ENCODE assay signal across 8 mouse cellular contexts in genomic region chr17:86169092-86169491, GRCm38 (mm10). TPM values are rescaled to one million over a fixed set of nuclear protein-coding genes. Genes with fewer than 3 reads are reported as not detected.
DNase-seq lines count a peak whose midpoint lies in the region; ATAC-seq and TF ChIP-seq lines count a peak whose summit lies in the region.

No protein-coding gene starts in this region.

- no peaks in the 10 kb centered on the region for H3K27me3 ChIP-seq in heart, embryonic 12.5 days (replicated peaks)
- H3K27me3 ChIP-seq in embryonic facial prominence, embryonic 15.5 days, result no peaks in the 10 kb centered on the region
- H3K27me3 ChIP-seq in limb, embryonic 10.5 days (ENCODE audit: low read depth, poor library complexity, severe bottlenecking), result peaks cover 11% of the 10 kb centered on the region; the same call in 1 of the 2 replicates
- H3K27me3 ChIP-seq in small intestine, adult 2 months (ENCODE audit: control insufficient read depth, insufficient read depth, low read length), result no peaks in the 10 kb centered on the region

- H3K4me2 ChIP-seq in heart, embryonic 12.5 days, result peak overlapping the region; percentile 97
- peak overlapping the region; percentile 93 for H3K4me2 ChIP-seq in embryonic facial prominence, embryonic 15.5 days (replicated peaks)

- H3K4me3 ChIP-seq in heart, embryonic 12.5 days, result peak overlapping the region; percentile 85
- H3K4me3 ChIP-seq in embryonic facial prominence, embryonic 15.5 days (replicated peaks), result peak overlapping the region; percentile 80
- H3K4me3 ChIP-seq in limb, embryonic 10.5 days, result peak overlapping the region; percentile 84
- H3K4me3 ChIP-seq in small intestine, adult 2 months (ENCODE audit: low read depth, low read length), result peak overlapping the region; percentile 78

- TF ChIP-seq CTCF in small intestine, adult 2 months (IDR thresholded peaks at IDR 0.05; ENCODE audit: extremely low read depth, insufficient read length, insufficient replicate concordance, low read depth, low read length), result no peak

- intact Hi-C loops in heart, postnatal 14 days (cut with DNase I), result loop anchor here (2.0 to 5.0 kb wide), 2 partner anchors 38 to 68 kb away; no protein-coding TSS in a partner anchor

- 7% methylated on average over 6 of the region's 6 CpGs for WGBS in heart, embryonic 12.5 days
- 12% methylated on average over 6 of the region's 6 CpGs for WGBS in embryonic facial prominence, embryonic 15.5 days
- WGBS in limb, embryonic 10.5 days, result 24% methylated on average over 6 of the region's 6 CpGs
- 24% methylated on average over 6 of the region's 6 CpGs for WGBS in small intestine, adult 2 months

- H3K9me3 ChIP-seq in heart, embryonic 12.5 days (replicated peaks), result no peaks in the 10 kb centered on the region
- H3K9me3 ChIP-seq in embryonic facial prominence, embryonic 15.5 days (replicated peaks), result no peaks in the 10 kb centered on the region
- H3K9me3 ChIP-seq in limb, embryonic 10.5 days (replicated peaks), result no peaks in the 10 kb centered on the region

- peak overlapping the region; percentile 92 for H3K9ac ChIP-seq in heart, embryonic 12.5 days
- 0 out of 2 replicates have a peak overlapping the region, but pooled peaks have one; percentile 89 for H3K9ac ChIP-seq in embryonic facial prominence, embryonic 15.5 days

- peaks cover 42% of the 10 kb centered on the region for H3K4me1 ChIP-seq in heart, embryonic 12.5 days (replicated peaks)
- peaks cover 29% of the 10 kb centered on the region for H3K4me1 ChIP-seq in embryonic facial prominence, embryonic 15.5 days
- peaks cover 43% of the 10 kb centered on the region for H3K4me1 ChIP-seq in limb, embryonic 10.5 days
- peaks cover 27% of the 10 kb centered on the region for H3K4me1 ChIP-seq in small intestine, adult 2 months (ENCODE audit: control insufficient read depth, insufficient read depth, insufficient read length, low read length)

- peak overlapping the region; percentile 99; the same call in 1 of the 2 replicates for H3K27ac ChIP-seq in heart, embryonic 12.5 days (ENCODE audit: poor library complexity, severe bottlenecking)
- no peak overlapping the region for H3K27ac ChIP-seq in embryonic facial prominence, embryonic 15.5 days (replicated peaks)
- peak overlapping the region; percentile 96 for H3K27ac ChIP-seq in limb, embryonic 10.5 days
- H3K27ac ChIP-seq in small intestine, adult 2 months (ENCODE audit: insufficient read depth, low read depth, low read length), result no peak overlapping the region

- ATAC-seq in heart, embryonic 12.5 days (ENCODE audit: insufficient number of reproducible peaks, low FRiP score), result no peak
- no peak for ATAC-seq in embryonic facial prominence, embryonic 15.5 days (ENCODE audit: insufficient number of reproducible peaks, low FRiP score, low TSS enrichment, low read depth)

- no peak for TF ChIP-seq POLR2A in small intestine, adult 2 months (IDR thresholded peaks at IDR 0.05; ENCODE audit: low read depth, low read length)

- DNase-seq in heart, postnatal 14 days, result no peak
- peak; percentile 9 for DNase-seq in CD4-positive helper T cell, adult 2 months (ENCODE audit: low read depth, low spot score)
- no peak for DNase-seq in limb, embryonic 10.5 days (ENCODE audit: low spot score)
- DNase-seq in layer of hippocampus, postnatal 36 days, result no peak
- DNase-seq in thymus, adult 18-20 months, result no peak

- peaks cover 14% of the 10 kb centered on the region for H3K36me3 ChIP-seq in heart, embryonic 12.5 days
- H3K36me3 ChIP-seq in embryonic facial prominence, embryonic 15.5 days, result no peaks in the 10 kb centered on the region
- H3K36me3 ChIP-seq in limb, embryonic 10.5 days, result peaks cover 15% of the 10 kb centered on the region
- H3K36me3 ChIP-seq in small intestine, adult 2 months (ENCODE audit: control insufficient read depth, insufficient read depth, low read length), result peaks cover 5% of the 10 kb centered on the region

RNA-seq across cellular contexts. Expression of gene Prkce, which starts 1.5 kb away (rescaled TPM):
- polyA plus RNA-seq in heart, embryonic 12.5 days (2016; fragmentation: Nextera tagmentation; extraction: Ambion mirVana), result 12.0 and 14.6 TPM in 2 replicates
- total RNA-seq in heart, postnatal 14 days (2021), result 10 to 100 TPM; 28.7 to 29.1 TPM
- 8.1 and 8.8 TPM in 2 replicates for polyA plus RNA-seq in embryonic facial prominence, embryonic 15.5 days (2015; fragmentation: Nextera tagmentation; extraction: Ambion mirVana)
- polyA plus RNA-seq in limb, embryonic 10.5 days (2016; fragmentation: Nextera tagmentation; extraction: Ambion mirVana), result 4.3 and 4.9 TPM in 2 replicates
- polyA plus RNA-seq in small intestine, adult 2 months (2012; rRNA removed), result 1.5 and 3.3 TPM in 2 replicates
- total RNA-seq in layer of hippocampus, postnatal 36 days (2021), result 100 to 1,000 TPM; 416 to 425 TPM

RNA-seq across cellular contexts. Expression of gene Srbd1, which starts 24.1 kb away (rescaled TPM):
- polyA plus RNA-seq in heart, embryonic 12.5 days (2016; fragmentation: Nextera tagmentation; extraction: Ambion mirVana), result 13.1 and 14.0 TPM in 2 replicates
- total RNA-seq in heart, postnatal 14 days (2021), result 10 to 100 TPM; 12.0 to 13.0 TPM
- 14.1 and 16.2 TPM in 2 replicates for polyA plus RNA-seq in embryonic facial prominence, embryonic 15.5 days (2015; fragmentation: Nextera tagmentation; extraction: Ambion mirVana)
- polyA plus RNA-seq in limb, embryonic 10.5 days (2016; fragmentation: Nextera tagmentation; extraction: Ambion mirVana), result 22.5 and 24.5 TPM in 2 replicates
- polyA plus RNA-seq in small intestine, adult 2 months (2012; rRNA removed), result 0.50 and 0.80 TPM in 2 replicates
- 10 to 100 TPM; 16.2 to 16.6 TPM for total RNA-seq in layer of hippocampus, postnatal 36 days (2021)

Comparison
In these comparisons a context has a peak if more than half of its experiments do, and no peak if none do; other contexts are left out.
1. H3K27ac ChIP-seq: peak in heart, embryonic 12.5 days (single experiment) and limb, embryonic 10.5 days (single experiment); none in embryonic facial prominence, embryonic 15.5 days (single experiment) and small intestine, adult 2 months (single experiment).
2. Peak in every context shown above with its lines, with median percentiles within 50 percentile points of each other: H3K4me3 ChIP-seq.